Mouse (Mus musculus) midbrain, embryonic 16.5 days (tissue): ENCODE results near the gene Synj1. TPM values are rescaled to one million over a fixed set of nuclear protein-coding genes. Genes with fewer than 3 reads are reported as not detected.

ENCODE experiments used
- ATAC-seq: fragments of 200-750 bp; cut with Nextera tagmentation; 2 replicates; pipeline ENCODE4 v1.8.0; 2017; ENCODE audit warnings: moderate TSS enrichment
- H3K27ac ChIP-seq: fragments of 300-500 bp; sonication (generic); 2 replicates; pipeline ENCODE4 v1.5.1; 2014; ENCODE audit warnings: mild to moderate bottlenecking, low read length, mixed read lengths
- H3K27me3 ChIP-seq: fragments of 300-500 bp; sonication (generic); 2 replicates; pipeline ENCODE4 v1.6.1; 2014; ENCODE audit warnings: low read depth, low read length, mixed read lengths; ENCODE audit not compliant: control insufficient read depth, insufficient read depth
- H3K36me3 ChIP-seq: fragments of 300-500 bp; sonication (generic); 2 replicates; pipeline ENCODE4 v1.6.1; 2014; ENCODE audit warnings: mild to moderate bottlenecking, low read length, moderate library complexity, mixed read lengths; ENCODE audit not compliant: control insufficient read depth, insufficient read depth
- H3K4me1 ChIP-seq: fragments of 300-500 bp; sonication (generic); 2 replicates; pipeline ENCODE4 v1.6.1; 2014; ENCODE audit warnings: mild to moderate bottlenecking, low read length, mixed read lengths; ENCODE audit not compliant: control insufficient read depth, insufficient read depth
- H3K4me2 ChIP-seq: fragments of 300-500 bp; sonication (generic); 2 replicates; pipeline ENCODE4 v1.6.1; 2014; ENCODE audit warnings: mild to moderate bottlenecking, low read length, mixed read lengths
- H3K4me3 ChIP-seq: fragments of 300-500 bp; sonication (generic); 2 replicates; pipeline ENCODE4 v1.5.1; 2014; ENCODE audit warnings: low read depth, mild to moderate bottlenecking, low read length, moderate library complexity, mixed read lengths
- H3K9ac ChIP-seq: fragments of 300-500 bp; sonication (generic); 2 replicates; pipeline ENCODE4 v1.6.1; 2014; ENCODE audit warnings: low read depth, low read length, mixed read lengths
- H3K9me3 ChIP-seq: fragments of 300-500 bp; sonication (generic); replicated peaks from 2 replicates; pipeline ENCODE4 v1.6.1; 2014; ENCODE audit warnings: mild to moderate bottlenecking, low read length, mixed read lengths; ENCODE audit not compliant: control insufficient read depth, poor library complexity, severe bottlenecking
- WGBS: fragments of 180-500 bp; shearing (Covaris S2); extraction: QIAGEN DNeasy Blood & Tissue Kit; methylation state at CpG from one replicate; pipeline ENCODE4 v1.1.7; 2014; 5-methylcytosine and 5-hydroxymethylcytosine counted together
- polyA plus RNA-seq: library from polyadenylated mRNA; unstranded; fragments of >200 nt; fragmentation: Nextera tagmentation; extraction: Ambion mirVana; gene quantifications from 2 replicates; pipeline ENCODE4 v1.2.1, GENCODE M21; 2015

Gene Synj1
- polyA plus RNA-seq, 1 experiment from 2014 or later: 55.7 TPM

DNA sequence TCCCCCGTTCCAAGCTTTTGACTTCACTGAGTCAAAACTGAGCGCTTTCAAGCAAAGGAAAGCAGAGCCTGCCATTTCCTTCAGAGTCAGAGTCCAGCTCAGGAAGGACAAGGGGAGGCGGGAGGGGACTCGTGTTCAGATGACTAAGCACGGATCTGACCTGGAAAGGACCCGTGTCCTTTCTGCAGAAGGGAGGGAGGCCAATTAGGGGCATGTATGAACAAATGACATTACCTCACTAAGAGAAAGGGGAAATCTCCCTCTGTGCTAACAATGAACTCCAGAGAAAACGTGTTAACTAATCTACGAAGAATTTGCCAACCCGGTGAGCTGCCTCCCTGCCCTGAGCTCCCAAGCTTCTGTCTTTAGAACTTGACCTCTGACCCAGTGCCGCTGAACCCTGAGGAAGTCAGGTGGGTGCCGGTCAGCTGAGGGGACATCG, 95.0 kb downstream of the Synj1 start:
- no peaks in the 10 kb centered on the region for H3K36me3 ChIP-seq
- no peak overlapping the region for H3K4me2 ChIP-seq
- H3K4me1 ChIP-seq: no peaks in the 10 kb centered on the region
- H3K9me3 ChIP-seq: no peaks in the 10 kb centered on the region
- no peak overlapping the region for H3K4me3 ChIP-seq
- no peak for ATAC-seq
- H3K27ac ChIP-seq: no peak overlapping the region
- WGBS: 28% methylated on average over 12 of the region's 12 CpGs
- H3K9ac ChIP-seq: no peak overlapping the region
- no peaks in the 10 kb centered on the region for H3K27me3 ChIP-seq

DNA sequence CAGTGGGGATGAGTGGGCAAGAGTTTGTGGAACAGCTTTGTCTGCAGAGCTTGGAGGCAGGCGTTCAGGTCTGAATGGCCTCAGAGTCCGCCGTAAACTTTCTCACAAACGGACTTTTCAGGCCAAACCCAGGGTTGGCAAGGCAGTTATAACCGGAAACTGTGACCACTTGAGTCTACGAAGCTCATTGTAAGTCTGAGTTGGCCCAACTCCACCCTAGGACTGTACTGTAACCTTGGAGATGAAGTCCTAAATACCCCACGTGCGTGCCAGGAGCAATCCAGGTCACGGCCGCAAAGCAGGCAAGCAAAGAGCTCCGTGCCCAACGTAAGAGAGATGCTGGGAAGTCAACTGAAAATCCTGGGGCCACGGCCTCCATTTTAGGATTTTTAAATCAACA, 99.3 kb downstream of the Synj1 start:
- no peak for ATAC-seq
- H3K9me3 ChIP-seq: no peaks in the 10 kb centered on the region
- no peaks in the 10 kb centered on the region; the same call in 1 of the 2 replicates for H3K4me1 ChIP-seq
- WGBS: 88% methylated on average over 13 of the region's 13 CpGs
- H3K4me3 ChIP-seq: no peak overlapping the region
- H3K4me2 ChIP-seq: no peak overlapping the region
- H3K9ac ChIP-seq: no peak overlapping the region
- no peaks in the 10 kb centered on the region for H3K27me3 ChIP-seq
- no peaks in the 10 kb centered on the region for H3K36me3 ChIP-seq
- H3K27ac ChIP-seq: no peak overlapping the region

DNA sequence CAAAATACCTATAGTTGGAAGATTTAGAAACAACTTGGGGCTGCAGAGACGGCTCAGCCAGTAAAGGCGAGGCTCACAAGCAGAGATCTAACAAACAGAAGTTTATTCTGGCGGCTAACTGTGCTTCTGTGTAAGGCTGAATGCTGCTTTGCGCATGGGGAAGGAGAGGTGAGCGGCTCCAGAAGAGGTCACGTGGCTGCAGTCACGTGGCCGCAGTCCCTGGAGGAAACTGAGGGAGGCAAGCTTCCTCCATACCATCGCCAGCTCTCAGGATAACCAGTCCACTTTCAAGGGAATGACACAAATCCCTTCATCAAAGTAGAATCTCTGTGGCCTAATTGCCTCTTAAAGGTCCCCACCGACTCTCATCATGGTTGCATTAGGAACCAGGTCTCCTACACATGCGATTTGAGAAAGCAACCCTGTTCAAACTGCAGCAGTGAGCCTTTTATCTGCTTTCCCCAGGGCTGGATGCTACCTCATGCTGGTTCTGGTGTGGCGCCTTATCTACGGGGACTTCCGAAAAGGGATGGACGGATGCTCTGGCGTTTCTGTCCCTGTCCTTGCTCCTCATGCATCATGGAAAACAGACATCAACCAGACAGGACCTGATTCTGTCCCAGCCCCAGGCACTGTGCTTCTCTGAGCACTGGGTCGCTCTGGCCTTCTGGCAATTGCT, 100.1 kb downstream of the Synj1 start:
- Histone ChIP-seq H3K4me3 (no peak overlapping the region), H3K27ac (no peak overlapping the region), H3K4me2 (no peak overlapping the region), H3K36me3 (no peaks in the 10 kb centered on the region), H3K4me1 (no peaks in the 10 kb centered on the region; the same call in 1 of the 2 replicates), H3K27me3 (no peaks in the 10 kb centered on the region), H3K9ac (no peak overlapping the region), H3K9me3 (no peaks in the 10 kb centered on the region)
- 82% methylated on average over 17 of the region's 17 CpGs for WGBS
- no peak for ATAC-seq

DNA sequence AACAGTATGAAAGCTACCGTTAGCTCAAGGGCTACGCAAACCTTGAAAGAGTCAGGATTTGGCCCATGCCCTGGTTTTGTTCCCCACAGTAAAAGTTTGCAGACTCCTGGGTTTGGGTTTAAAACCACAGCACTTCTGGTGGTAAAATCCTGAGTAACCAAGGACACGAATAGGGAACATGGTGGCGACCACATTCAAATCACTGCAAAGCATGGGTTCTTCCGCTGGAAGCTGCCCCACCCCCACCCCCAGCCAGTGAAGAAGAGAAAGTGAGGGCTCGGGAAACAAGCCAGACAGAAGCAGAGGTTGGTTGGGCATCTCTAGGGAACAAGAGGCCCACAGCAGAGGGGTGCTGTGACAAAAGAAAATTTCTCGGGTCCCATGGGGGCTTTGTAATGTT, 103.9 kb downstream of the Synj1 start:
- Histone ChIP-seq H3K4me3 (no peak overlapping the region), H3K9ac (no peak overlapping the region), H3K9me3 (no peaks in the 10 kb centered on the region), H3K4me1 (no peaks in the 10 kb centered on the region; the same call in 1 of the 2 replicates), H3K36me3 (no peaks in the 10 kb centered on the region), H3K4me2 (no peak overlapping the region), H3K27me3 (no peaks in the 10 kb centered on the region), H3K27ac (no peak overlapping the region)
- WGBS: 74% methylated on average over 7 of the region's 7 CpGs
- no peak for ATAC-seq

DNA sequence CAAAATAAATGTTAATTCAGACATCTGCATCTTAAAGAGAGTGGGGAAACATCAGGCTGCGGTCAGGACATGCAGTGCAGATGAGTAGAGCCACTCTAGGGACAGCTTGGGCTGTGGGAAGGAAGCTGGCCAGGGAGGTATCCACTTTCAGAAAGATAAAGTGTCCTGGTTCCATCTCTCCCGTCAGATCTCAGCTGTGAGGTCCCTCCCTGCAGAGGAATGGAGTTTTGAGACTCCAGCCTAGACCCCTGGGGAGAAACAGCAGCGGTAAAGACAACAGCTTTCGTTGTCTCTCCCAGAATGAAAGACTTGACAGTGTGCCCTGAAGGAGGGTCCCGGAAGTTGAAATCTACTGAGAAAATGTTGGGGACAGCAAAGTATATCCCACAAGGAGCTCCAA, 107.8 kb downstream of the Synj1 start:
- Histone ChIP-seq H3K4me2 (no peak overlapping the region), H3K36me3 (no peaks in the 10 kb centered on the region), H3K9ac (no peak overlapping the region), H3K4me1 (no peaks in the 10 kb centered on the region), H3K27ac (no peak overlapping the region), H3K4me3 (no peak overlapping the region), H3K9me3 (no peaks in the 10 kb centered on the region), H3K27me3 (no peaks in the 10 kb centered on the region)
- ATAC-seq: no peak
- 36% methylated on average over 5 of the region's 5 CpGs for WGBS

DNA sequence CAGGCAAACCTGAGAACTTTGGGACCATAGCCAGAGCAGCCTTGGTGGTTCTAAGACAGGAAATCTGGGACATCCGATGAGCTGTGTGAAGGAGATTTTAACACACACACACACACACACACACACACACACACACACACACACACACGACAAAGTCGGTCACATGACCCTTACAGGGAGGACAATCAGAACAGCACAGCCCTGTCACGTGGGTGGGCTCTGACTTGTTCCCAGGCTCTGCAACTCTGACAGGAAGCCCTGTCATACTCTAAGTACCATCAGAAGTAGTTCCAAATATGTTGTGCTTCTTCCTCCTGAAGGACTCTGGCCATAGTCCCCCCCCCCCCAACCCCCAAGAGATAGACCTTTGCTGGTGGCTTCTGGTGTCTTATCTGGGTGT, 109.7 kb downstream of the Synj1 start:
- Histone ChIP-seq H3K9ac (no peak overlapping the region), H3K4me3 (no peak overlapping the region), H3K27me3 (no peaks in the 10 kb centered on the region), H3K27ac (no peak overlapping the region), H3K36me3 (no peaks in the 10 kb centered on the region), H3K9me3 (no peaks in the 10 kb centered on the region), H3K4me2 (no peak overlapping the region), H3K4me1 (no peaks in the 10 kb centered on the region)
- ATAC-seq: no peak
- WGBS: 74% methylated on average over 4 of the region's 4 CpGs

DNA sequence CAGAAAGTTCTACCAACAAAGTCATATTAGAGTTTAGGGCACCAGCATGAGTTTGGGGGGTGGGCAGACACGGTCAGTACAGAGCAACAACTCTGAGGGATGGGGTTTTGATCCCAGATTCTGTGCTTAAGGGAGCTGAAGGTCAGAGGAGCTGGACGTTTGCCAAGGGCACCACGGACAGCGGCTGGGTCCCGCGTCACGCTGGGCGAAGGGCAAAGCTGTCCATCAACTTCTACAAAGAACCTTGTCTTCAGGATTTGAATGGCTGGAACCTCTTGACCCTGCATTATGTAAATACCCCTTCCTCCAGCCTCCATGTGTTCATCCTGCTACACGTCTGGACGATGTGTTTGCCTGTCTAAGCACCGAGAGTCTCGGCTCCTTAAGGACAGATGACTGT, 111.6 kb downstream of the Synj1 start:
- Histone ChIP-seq H3K4me2 (no peak overlapping the region), H3K9me3 (no peaks in the 10 kb centered on the region), H3K36me3 (no peaks in the 10 kb centered on the region), H3K27me3 (no peaks in the 10 kb centered on the region), H3K27ac (no peak overlapping the region), H3K9ac (no peak overlapping the region), H3K4me1 (no peaks in the 10 kb centered on the region), H3K4me3 (no peak overlapping the region)
- ATAC-seq: no peak
- 42% methylated on average over 12 of the region's 12 CpGs for WGBS

DNA sequence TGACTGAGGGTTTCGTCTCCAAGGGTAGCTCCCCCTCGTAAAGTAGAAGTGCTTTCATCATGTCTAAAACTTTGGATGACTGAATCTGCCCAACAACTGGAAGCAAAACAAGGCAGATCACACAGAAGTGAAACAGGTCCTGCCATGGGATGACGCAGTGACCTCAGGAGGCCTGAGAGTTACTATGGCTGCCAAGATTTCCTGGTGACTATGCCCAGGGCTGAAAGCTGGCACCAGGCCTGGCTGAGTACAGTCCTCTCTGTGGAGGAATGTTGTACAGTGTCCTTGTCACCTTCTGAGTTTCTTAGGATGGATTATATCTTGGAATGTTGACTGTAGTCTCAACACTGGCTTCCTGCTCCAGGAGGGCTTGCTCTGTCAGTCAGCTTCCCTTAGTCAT, 113.5 kb downstream of the Synj1 start:
- Histone ChIP-seq H3K36me3 (no peaks in the 10 kb centered on the region), H3K9ac (no peak overlapping the region), H3K27me3 (no peaks in the 10 kb centered on the region), H3K27ac (no peak overlapping the region), H3K4me1 (no peaks in the 10 kb centered on the region), H3K9me3 (no peaks in the 10 kb centered on the region), H3K4me3 (no peak overlapping the region), H3K4me2 (no peak overlapping the region)
- ATAC-seq: no peak
- 87% methylated on average over 3 of the region's 3 CpGs for WGBS

DNA sequence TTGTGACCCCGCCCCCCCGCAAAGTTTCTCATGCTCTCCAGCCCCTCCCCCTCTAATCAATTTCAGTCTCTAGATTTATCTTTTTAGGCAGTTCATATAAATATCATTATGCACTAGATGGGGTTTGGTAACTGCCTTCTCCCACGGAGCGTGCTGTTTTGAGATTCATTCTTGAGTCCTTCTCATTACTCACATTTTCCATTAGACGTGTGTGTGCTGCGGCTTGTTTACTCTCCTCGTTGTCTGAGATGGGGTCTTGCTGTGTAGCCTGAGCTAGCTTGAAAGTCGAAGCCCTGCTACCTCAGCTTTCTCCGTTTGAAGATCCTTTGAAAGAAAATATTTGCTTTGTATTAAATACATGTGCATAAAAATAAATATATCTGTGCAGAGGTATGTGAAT, 117.3 kb downstream of the Synj1 start:
- no peak for ATAC-seq
- 66% methylated on average over 9 of the region's 9 CpGs for WGBS
- Histone ChIP-seq H3K4me1 (no peaks in the 10 kb centered on the region), H3K27me3 (no peaks in the 10 kb centered on the region), H3K27ac (no peak overlapping the region), H3K9me3 (no peaks in the 10 kb centered on the region), H3K4me3 (no peak overlapping the region), H3K4me2 (no peak overlapping the region), H3K36me3 (no peaks in the 10 kb centered on the region), H3K9ac (no peak overlapping the region)
